Mouse (Mus musculus): Measurements from ENCODE around the gene Gm21760. TPM values are rescaled to one million over a fixed set of nuclear protein-coding genes. Genes with fewer than 3 reads are reported as not detected.

The Gm21760 gene
- polyA plus RNA-seq (2021; fragmentation: Nextera tagmentation): not detected in 2 replicates
- long read RNA-seq, experiment 1: 0 reads
- long read RNA-seq, experiment 2: 0 reads

GRCm38 (mm10) chrY:80133479-80133878 is at the start of gene Gm21760:
TSS of gene Gm21760 (plus strand) at chrY:80133779.

